Mouse (Mus musculus): ENCODE data around the gene Pigv. TPM values are rescaled to one million over a fixed set of nuclear protein-coding genes. Genes with fewer than 3 reads are reported as not detected.

Gene Pigv
- 17.9 and 19.6 TPM in 2 replicates for polyA plus RNA-seq (2016; fragmentation: Nextera tagmentation; extraction: Ambion mirVana)

DNA sequence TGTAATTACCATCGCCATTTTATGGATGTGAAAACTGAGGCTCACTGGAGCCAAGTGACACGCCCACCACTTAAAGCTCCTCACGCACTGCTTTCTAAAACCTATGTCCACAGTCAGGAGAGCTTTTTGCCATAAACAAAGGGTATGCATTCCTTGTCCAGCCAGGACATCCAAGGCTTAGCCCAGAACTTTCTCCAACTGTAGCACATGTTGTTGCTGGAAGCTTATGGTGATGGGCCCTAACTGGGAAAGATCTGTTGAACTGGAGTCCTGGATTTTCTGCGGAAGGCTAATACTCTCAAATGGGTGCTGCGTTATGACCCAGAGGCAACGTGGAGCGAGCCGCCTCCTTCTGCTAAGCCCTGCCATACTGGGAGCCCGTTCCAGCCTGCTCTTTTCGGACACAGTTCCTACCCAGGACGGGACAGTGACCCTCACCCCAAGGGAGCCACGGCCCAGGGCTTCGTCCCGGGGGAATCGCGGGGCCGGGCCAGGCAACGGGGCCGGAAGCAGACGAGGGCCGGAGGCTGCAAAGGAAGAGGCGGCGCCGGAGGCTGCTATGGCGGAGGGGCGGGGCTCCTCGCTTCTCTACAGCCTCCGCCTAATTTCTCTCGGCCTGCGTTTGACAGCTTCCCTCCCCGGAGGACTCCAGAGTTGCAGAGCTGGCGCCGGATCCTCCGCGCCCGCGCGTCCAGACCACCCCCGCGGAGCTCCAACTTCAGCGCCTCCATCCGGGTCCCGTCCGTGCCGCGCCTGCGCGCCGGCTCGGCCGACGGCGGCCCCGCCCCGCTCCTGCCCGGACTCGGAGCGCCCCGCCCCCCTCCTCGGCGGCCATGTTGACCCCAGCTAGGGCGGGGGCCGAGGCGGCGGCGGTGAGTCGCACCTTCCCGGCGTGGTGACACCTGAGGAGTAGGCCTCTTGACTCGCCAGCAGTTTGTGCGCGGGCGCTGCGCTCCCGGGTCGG lies at the start of gene Pigv:
Pigv (minus strand) TSS at position 767 of the 964 bp plus-strand sequence.
- peaks cover 22% of the 10 kb centered on the region; the same call in 1 of the 2 replicates for H3K36me3 ChIP-seq
- peak within 1 kb of the TSS; percentile 98 for H3K27ac ChIP-seq
- H3K27me3 ChIP-seq (ENCODE audit: low read depth, poor library complexity, severe bottlenecking), result no peaks in the 10 kb centered on the region
- H3K4me3 ChIP-seq, result peak within 1 kb of the TSS; percentile 85
- peak; percentile 99 for DNase-seq (ENCODE audit: low spot score)
- under 1% methylated on average over 76 of the region's 76 CpGs for WGBS
- H3K4me1 ChIP-seq, result peaks cover 67% of the 10 kb centered on the region
- no peaks in the 10 kb centered on the region for H3K9me3 ChIP-seq (replicated peaks)

DNA sequence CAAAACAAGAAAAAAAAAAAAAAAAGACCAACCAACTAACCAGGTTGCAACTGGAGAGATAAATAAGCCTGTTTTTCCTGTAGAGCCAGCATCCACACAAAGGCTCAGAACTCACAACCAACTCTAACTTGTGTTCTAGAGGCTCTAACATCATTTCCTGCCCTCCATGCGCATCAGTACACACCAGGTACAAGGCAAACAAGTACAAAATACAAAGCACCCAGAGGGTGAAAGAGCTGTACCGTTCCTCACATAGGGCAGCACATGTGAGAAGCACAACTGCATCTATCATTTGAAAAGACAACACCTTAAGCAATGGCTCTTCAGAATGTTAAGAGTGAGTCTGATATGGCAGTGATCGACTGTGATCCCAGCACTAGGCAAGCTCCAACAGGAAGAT lies 47.3 kb upstream of the Pigv start:
- H3K36me3 ChIP-seq, result peaks cover 100% of the 10 kb centered on the region
- no peak overlapping the region for H3K4me3 ChIP-seq
- WGBS, result 94% methylated on average over 3 of the region's 3 CpGs
- no peak for DNase-seq (ENCODE audit: low spot score)
- H3K4me1 ChIP-seq, result no peaks in the 10 kb centered on the region
- H3K27ac ChIP-seq, result no peak overlapping the region
- no peaks in the 10 kb centered on the region for H3K9me3 ChIP-seq (replicated peaks)
- no peaks in the 10 kb centered on the region for H3K27me3 ChIP-seq (ENCODE audit: low read depth, poor library complexity, severe bottlenecking)

DNA sequence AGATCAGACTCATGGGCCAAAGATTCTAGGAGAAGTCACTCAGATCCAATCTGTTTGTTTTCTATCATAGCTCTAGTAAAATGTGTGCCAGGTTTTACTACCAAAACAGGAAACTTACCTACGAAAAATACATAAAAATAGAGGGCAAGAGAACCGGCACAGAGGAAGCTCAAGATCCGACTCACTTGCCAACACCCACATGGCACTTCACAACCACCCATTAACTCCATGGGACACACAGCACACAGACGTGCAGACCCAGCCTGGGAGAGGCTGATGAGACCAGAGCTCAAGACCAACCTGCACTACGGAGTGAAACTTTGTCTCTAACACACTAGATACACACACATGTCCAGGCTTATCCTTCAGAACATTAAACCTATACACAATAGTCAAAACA lies 40.3 kb upstream of the Pigv start:
- Histone ChIP-seq H3K9me3 (replicated peaks) (no peaks in the 10 kb centered on the region), H3K4me1 (peaks cover 5% of the 10 kb centered on the region), H3K4me3 (no peak overlapping the region), H3K27ac (no peak overlapping the region), H3K36me3 (peaks cover 100% of the 10 kb centered on the region), H3K27me3 (ENCODE audit: low read depth, poor library complexity, severe bottlenecking) (no peaks in the 10 kb centered on the region)
- no peak for DNase-seq (ENCODE audit: low spot score)
- 92% methylated on average over 5 of the region's 5 CpGs for WGBS

DNA sequence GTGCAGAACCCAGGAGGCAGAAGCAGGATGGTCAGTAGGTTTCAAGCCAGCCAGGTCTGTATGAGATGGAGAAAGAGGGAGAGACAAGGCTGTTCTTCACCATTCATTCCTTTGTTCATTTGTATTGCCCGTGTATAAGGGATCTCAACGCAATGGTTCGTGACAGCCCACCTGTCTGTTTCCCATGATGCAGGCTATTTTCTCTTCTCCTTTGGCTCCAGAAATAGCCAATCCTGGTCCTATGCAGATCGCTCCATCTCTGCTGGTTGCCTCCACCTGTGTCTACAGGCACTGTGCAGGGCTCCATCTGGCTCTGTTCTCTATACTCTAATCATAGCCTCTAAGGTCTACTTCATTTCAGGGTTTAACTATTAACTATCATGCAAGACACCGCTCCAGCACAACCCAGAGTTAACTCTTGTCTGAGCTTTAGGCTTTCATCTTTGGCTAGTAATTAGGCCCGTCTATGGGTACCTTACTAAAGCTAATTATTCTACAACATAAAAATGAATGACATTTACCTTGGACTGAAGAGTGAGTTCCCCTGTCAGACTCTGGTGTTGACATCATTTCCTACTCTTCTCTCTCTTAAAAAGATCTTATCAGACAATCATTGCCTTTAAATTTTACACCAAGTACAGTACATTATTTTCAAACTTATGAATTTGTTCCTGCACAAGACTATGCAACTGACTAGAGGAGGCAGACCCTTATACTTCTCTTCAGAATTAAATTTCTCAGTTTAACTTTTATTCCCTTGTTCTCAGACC lies 39.0 kb upstream of the Pigv start:
- 92% methylated on average over 6 of the region's 6 CpGs for WGBS
- H3K36me3 ChIP-seq, result peaks cover 100% of the 10 kb centered on the region
- H3K27ac ChIP-seq, result no peak overlapping the region

DNA sequence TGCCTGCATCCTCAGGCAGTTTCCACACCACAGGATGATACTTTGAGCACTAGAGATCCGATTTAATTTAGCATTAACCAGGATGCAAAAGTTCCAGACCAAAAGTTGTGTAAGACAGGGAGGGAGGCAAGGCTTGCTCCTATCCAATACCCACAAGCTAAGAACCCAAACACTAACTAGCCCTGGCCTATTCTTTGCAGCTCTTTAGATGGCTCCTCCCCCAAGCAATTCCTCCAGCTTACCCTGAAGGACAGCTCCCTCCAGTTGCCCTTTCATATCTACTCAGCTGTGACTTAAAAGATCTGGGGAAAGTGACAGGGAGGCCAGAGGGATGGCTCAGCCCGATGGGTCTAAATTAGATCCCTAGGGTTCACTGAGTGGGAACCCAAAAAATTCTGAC lies 36.9 kb upstream of the Pigv start:
- DNase-seq (ENCODE audit: low spot score), result no peak
- Histone ChIP-seq H3K27me3 (ENCODE audit: low read depth, poor library complexity, severe bottlenecking) (no peaks in the 10 kb centered on the region), H3K36me3 (peaks cover 100% of the 10 kb centered on the region), H3K4me3 (no peak overlapping the region), H3K4me1 (peaks cover 18% of the 10 kb centered on the region), H3K9me3 (replicated peaks) (no peaks in the 10 kb centered on the region), H3K27ac (no peak overlapping the region)
- WGBS, result 83% methylated on average over 2 of the region's 2 CpGs

More for the DNA sequence above, 39.0 kb upstream of the Pigv start:
- H3K9me3 ChIP-seq (replicated peaks), result no peaks in the 10 kb centered on the region
- no peak overlapping the region for H3K4me3 ChIP-seq
- H3K27me3 ChIP-seq (ENCODE audit: low read depth, poor library complexity, severe bottlenecking), result no peaks in the 10 kb centered on the region
- H3K4me1 ChIP-seq, result peaks cover 16% of the 10 kb centered on the region
- no peak for DNase-seq (ENCODE audit: low spot score)

DNA sequence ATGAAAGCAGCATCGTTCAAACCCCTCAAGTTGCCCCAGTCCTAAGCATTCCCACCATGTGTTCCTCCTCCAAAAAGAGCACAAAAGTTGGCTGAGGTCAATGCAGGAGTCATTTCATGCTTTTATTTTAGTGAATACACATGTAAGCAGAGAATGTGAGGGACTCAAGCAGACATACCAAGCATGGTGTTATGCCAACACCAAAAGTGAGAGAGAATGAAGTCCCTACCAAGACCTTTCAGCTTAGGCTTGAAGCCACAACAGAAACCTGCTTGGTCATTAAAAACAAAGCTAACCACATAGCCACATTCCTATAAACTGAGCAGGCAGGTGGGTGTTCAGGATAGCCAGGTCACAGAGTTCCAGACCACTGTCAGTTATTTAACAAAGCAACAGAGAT lies 35.0 kb upstream of the Pigv start:
- peaks cover 100% of the 10 kb centered on the region for H3K36me3 ChIP-seq
- H3K27ac ChIP-seq, result no peak overlapping the region
- H3K27me3 ChIP-seq (ENCODE audit: low read depth, poor library complexity, severe bottlenecking), result no peaks in the 10 kb centered on the region
- H3K4me1 ChIP-seq, result peaks cover 18% of the 10 kb centered on the region
- no peaks in the 10 kb centered on the region for H3K9me3 ChIP-seq (replicated peaks)
- 69% methylated on average over 1 of the region's 1 CpGs for WGBS
- DNase-seq (ENCODE audit: low spot score), result no peak
- no peak overlapping the region for H3K4me3 ChIP-seq

DNA sequence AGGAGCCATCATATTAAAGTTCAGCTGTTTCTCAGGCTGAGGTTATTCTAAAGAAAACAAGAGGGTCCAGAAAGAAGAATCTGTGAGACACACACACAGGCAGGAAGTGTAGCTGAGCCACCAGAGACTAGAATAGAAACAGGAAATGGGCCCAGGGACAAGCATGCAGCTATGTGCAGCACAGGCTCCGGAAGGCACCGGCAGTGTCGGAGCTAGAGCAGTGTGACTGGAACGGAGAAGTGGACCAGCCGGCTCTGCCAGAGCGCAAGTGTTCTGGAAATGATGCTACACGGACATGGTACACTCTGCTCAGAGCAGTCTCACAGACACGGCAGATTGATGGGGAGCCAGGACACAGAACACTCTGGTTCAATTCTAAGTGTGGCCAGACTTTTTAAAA lies 34.5 kb upstream of the Pigv start:
- H3K9me3 ChIP-seq (replicated peaks), result no peaks in the 10 kb centered on the region
- peaks cover 18% of the 10 kb centered on the region for H3K4me1 ChIP-seq
- no peak overlapping the region for H3K27ac ChIP-seq
- H3K27me3 ChIP-seq (ENCODE audit: low read depth, poor library complexity, severe bottlenecking), result no peaks in the 10 kb centered on the region
- 76% methylated on average over 8 of the region's 8 CpGs for whole genome bisulfite sequencing
- H3K36me3 ChIP-seq, result peaks cover 100% of the 10 kb centered on the region
- DNase-seq (ENCODE audit: low spot score), result no peak
- no peak overlapping the region for H3K4me3 ChIP-seq

DNA sequence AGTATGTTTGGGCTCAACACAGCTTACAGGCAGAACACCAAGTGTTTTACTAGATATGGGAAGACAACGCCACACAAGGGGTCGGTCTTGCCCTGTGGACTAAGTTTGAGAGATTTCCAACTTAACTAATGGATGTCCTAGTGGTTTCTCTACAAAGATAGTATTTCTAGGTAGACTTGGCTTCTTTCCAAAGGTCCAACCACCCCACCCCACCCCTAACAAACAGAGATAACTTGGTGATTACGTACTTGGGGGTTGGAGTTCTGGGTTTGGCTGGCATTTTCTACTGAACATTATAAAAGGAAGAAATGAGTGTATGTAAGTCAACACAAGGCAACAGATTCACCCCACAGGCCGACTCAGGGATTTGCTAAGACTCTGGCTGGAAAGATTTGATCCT lies 32.6 kb upstream of the Pigv start:
- Histone ChIP-seq H3K9me3 (replicated peaks) (no peaks in the 10 kb centered on the region), H3K27ac (no peak overlapping the region), H3K4me3 (no peak overlapping the region), H3K4me1 (peaks cover 18% of the 10 kb centered on the region), H3K27me3 (ENCODE audit: low read depth, poor library complexity, severe bottlenecking) (no peaks in the 10 kb centered on the region), H3K36me3 (peaks cover 100% of the 10 kb centered on the region)
- WGBS, result 95% methylated on average over 4 of the region's 4 CpGs
- DNase-seq (ENCODE audit: low spot score), result no peak

DNA sequence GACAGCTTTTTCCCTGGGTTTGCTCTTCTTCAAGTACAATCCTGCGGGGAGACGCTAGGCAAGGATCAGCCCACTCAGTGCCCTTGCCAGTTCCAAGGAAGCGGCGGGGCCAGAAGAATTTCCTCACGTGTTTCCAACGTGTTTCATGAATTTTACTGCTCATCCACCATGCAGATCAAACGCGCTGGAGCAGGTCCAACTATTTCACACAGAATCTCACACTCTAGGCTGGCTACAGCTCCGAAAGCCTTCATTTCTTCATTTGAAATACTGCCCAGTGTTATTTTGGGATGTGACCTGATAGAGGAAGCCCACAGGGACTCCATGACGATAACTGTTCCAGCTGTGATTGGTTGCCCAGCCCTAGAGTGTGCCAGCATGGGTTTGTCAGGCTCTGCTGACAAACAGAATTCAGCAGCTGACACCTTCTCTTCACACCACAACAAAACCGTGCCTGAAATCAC lies 28.5 kb upstream of the Pigv start:
- no peak overlapping the region for H3K4me3 ChIP-seq
- H3K4me1 ChIP-seq, result no peaks in the 10 kb centered on the region
- no peak overlapping the region for H3K27ac ChIP-seq
- DNase-seq (ENCODE audit: low spot score), result no peak
- WGBS, result 90% methylated on average over 11 of the region's 11 CpGs
- H3K36me3 ChIP-seq, result peaks cover 100% of the 10 kb centered on the region
- no peaks in the 10 kb centered on the region for H3K9me3 ChIP-seq (replicated peaks)
- no peaks in the 10 kb centered on the region for H3K27me3 ChIP-seq (ENCODE audit: low read depth, poor library complexity, severe bottlenecking)

DNA sequence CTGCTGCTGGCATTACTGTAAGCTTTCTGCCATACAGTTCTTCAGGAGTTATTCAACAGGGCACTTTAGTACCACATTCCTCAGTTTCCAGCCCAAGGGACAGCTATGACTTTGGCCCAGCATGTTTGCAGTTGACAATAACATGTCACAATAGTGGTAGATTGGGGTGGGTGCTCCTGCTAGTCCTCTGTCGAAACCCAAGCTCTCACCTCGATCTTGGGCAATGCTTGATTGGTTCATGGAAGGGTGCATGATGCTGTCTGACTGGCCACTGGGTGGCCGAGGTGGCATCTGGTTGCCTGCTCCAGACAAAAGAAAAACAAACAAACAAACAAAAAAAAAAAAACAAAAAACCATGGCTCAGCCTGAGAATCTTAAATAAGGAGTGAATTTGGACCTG lies 22.9 kb upstream of the Pigv start:
- H3K27ac ChIP-seq, result no peak overlapping the region
- H3K9me3 ChIP-seq (replicated peaks), result no peaks in the 10 kb centered on the region
- DNase-seq (ENCODE audit: low spot score), result no peak
- no peaks in the 10 kb centered on the region for H3K4me1 ChIP-seq
- peaks cover 100% of the 10 kb centered on the region for H3K36me3 ChIP-seq
- H3K4me3 ChIP-seq, result no peak overlapping the region
- 87% methylated on average over 3 of the region's 3 CpGs for WGBS
- H3K27me3 ChIP-seq (ENCODE audit: low read depth, poor library complexity, severe bottlenecking), result no peaks in the 10 kb centered on the region

DNA sequence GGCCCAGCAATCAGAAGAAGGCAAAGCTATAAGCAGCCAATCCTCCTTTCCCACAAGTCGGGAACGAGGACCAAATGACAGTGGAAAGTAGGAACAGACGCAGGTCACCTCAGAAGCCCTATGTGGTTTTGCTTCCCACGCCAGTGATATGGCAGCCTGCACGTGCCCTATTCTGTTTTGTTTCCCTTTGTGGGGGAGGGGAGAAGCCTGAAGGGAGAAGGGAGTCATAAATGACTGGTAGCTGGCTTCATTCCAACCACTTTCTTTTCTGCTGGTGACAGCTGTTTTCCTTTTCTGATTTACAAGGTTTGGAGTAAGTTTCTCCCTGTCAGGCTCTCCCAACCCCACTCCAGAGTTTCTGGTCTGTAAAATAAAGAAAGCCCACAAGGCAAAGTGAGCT lies 17.8 kb upstream of the Pigv start:
- DNase-seq (ENCODE audit: low spot score), result no peak
- Histone ChIP-seq H3K36me3 (peaks cover 100% of the 10 kb centered on the region), H3K27ac (no peak overlapping the region), H3K27me3 (ENCODE audit: low read depth, poor library complexity, severe bottlenecking) (no peaks in the 10 kb centered on the region), H3K4me3 (no peak overlapping the region), H3K4me1 (no peaks in the 10 kb centered on the region), H3K9me3 (replicated peaks) (no peaks in the 10 kb centered on the region)
- 66% methylated on average over 5 of the region's 5 CpGs for WGBS

DNA sequence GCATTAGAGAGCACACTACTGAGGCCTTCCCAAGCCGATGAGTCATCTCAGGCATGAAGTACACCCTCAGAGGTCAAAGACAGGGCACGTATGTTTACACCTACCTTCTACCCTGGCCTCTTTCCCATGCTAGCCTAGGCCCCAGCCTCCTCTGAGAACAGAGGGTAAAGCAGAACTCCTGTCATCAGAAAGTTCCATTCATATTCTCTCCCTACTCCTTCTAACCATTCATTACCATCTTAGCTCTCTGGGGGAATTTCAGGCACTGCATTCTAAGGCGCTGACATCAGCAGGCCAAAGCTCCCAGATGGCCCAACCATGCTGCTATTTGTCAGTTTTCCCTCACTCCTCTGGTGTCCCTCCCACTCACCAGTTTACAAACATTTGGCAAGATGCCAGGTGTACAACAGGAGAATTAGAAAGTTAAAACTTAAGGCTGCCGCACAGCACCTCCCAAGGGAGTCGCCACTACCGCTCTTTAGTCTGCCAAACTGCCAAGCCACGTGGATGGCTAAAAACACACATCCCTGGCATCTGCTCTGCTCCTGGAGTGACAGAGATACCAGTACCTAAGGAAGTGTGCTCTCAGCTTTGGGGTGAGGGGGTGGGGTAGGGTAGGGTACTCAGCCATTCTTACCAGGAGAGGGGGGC lies 16.1 kb upstream of the Pigv start:
- peaks cover 100% of the 10 kb centered on the region for H3K36me3 ChIP-seq
- no peak overlapping the region for H3K27ac ChIP-seq
- H3K27me3 ChIP-seq (ENCODE audit: low read depth, poor library complexity, severe bottlenecking), result no peaks in the 10 kb centered on the region
- no peak overlapping the region for H3K4me3 ChIP-seq
- H3K4me1 ChIP-seq, result no peaks in the 10 kb centered on the region
- DNase-seq (ENCODE audit: low spot score), result no peak
- 89% methylated on average over 7 of the region's 7 CpGs for WGBS
- H3K9me3 ChIP-seq (replicated peaks), result no peaks in the 10 kb centered on the region
